Mouse (Mus musculus): Measurements from ENCODE around the gene Trib2. TPM values are rescaled to one million over a fixed set of nuclear protein-coding genes. Genes with fewer than 3 reads are reported as not detected.

The Trib2 gene
- polyA plus RNA-seq (2012; rRNA removed): 12.5 and 12.6 TPM in 2 replicates

DNA sequence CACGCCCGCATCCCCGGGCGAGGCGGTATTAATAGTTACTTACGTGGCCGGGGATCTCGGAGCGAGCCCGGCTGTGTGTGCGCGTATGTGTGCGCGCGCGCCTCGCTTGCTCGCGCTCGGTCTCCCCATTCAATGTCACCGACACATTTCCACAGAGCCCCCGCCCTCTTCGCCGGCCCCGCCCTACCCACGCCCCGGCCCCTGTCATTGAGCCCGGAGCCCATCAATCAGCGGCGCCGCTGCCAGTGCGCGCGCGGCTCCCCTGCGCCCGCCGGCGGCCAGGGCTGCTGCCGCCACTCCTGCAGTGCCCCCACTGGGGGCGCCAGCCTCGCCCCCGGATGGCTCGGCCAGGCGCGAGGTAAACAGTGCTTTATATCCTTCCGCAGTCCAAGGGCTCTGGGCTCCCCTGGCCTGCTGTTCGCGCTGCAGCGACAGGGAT is at the start of gene Trib2:
TSS of gene Trib2 (minus strand) at position 183 of the 439 bp plus-strand sequence.
- DNase-seq (ENCODE audit: low read depth): no peak

GRCm38 (mm10) chr12:15858005-15858404 is 41.3 kb upstream of the Trib2 start:
- no peak for DNase-seq (ENCODE audit: low read depth)

DNA sequence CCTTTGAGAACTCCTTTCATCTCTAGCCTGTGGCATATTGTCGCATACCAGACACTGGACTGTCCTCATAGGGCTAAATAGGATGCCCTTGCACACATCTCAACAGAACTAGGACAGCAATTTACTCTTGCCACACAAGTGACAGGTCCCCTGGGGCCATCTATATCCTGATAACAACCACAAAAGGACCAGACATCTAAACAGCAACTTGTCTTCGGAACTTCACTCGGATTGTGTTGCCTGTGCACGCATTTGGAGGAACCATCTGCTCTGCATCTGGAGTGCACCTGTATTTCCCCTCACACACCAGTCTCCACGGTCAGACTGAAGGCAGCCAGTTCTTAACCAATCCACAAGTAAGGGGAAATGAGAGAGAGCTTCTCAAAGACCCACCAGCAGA is 39.2 kb upstream of the Trib2 start:
- DNase-seq (ENCODE audit: low read depth): no peak

DNA sequence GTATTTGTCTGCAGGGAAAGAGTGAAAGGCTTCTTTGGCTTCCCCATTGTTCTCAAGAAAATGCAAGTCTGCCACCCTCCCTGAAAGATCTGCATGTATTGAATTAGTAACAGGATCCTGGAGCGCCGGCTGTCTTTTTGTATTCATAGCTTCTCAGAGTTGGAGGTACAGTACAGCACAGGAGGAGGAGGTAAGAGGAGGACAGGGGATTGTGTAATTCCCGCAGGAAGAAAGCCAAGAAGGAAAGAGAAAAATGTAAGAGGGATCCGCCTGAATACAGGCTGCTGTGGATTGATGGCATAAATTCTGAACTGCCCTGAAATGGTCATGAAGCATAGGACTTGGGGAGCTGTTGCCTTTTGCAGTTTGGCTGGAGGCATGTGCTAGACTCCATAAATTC is 36.1 kb upstream of the Trib2 start:
- DNase-seq (ENCODE audit: low read depth): peak; percentile 89

DNA sequence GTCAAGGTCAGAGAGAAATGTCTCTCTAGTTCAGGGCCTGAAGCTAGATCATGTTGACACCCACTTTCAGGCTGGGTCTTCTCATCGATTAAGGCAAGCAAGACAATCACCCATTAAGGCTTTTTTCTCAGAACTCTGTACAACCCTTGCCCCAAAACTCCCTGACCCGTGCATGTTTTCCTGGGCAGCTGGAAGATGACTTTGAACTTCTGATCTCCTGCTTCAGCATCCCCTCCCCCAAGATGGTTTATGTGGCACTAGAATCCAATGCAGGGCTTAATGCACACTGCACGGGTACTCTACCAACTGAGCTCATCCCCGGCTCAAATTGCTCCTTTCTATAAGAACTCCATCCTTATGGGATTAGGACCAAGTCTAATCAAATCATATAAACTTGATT is 35.3 kb upstream of the Trib2 start:
- no peak for DNase-seq (ENCODE audit: low read depth)

DNA sequence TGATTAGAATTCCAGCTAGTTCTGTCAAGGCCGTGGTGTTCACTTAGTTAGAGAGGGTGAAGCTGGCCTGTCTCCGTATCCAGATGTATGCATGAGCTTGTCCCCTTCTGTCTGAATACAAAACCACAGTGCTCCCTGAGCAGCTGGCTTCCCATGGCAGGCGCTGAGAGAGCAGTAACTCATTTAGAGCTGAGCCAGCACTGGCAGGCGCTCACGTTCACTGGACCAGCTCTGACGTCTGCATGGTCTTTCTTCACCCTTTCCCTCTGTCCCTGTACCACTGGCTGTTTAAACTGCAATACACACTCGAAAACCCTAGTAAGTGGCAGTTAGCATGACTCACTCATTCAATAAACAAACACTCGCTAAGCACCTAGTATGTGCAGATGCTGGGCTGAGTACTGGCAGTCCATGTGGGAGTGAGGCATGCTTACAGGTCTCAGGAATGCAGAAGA is 33.7 kb upstream of the Trib2 start:
- no peak for DNase-seq (ENCODE audit: low read depth)

DNA sequence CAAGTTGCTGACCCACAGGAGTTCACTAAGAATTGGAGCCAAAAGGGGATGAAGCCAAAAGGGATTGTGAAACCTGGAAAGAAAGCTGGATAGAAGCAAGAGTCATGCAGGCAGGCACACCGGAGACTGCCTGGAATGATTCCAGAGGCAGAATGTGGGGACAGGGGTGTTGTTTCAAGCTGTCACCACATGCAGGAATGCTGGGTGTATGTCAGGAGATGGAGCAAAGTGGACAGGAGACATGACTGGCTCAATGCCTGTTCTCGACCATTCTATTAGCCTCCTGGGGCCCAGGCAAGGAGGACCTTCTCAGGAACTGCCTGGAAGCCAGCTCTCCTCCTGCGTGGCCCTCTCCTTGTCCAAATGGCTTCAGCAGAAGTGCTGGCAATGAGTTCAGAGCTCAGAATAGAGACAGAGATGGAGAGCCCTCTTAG is 33.2 kb upstream of the Trib2 start:
- peak; percentile 99 for DNase-seq (ENCODE audit: low read depth)

DNA sequence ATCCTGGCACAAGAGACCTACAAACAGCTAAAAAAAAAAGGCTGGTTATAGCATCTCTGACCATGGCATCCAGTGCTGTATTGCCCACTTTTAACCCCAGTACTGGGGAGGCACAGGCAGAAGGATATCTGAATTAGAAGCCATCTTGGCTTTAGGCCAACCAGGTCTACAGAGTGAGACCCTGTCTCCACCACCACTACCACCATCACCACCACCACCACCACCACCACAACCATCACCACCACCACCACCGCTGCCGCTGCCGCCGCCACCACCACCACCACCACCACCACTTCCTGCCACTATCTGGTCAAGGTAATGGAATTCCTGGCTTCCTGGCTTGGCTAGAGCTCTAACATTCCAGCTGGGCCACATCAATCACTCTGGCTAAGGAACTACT is 31.7 kb upstream of the Trib2 start:
- no peak for DNase-seq (ENCODE audit: low read depth)

- DNase-seq (ENCODE audit: low read depth): no peak
Measured at GRCm38 (mm10) chr12:15844701-15845100, 28.0 kb upstream of the Trib2 start.

DNA sequence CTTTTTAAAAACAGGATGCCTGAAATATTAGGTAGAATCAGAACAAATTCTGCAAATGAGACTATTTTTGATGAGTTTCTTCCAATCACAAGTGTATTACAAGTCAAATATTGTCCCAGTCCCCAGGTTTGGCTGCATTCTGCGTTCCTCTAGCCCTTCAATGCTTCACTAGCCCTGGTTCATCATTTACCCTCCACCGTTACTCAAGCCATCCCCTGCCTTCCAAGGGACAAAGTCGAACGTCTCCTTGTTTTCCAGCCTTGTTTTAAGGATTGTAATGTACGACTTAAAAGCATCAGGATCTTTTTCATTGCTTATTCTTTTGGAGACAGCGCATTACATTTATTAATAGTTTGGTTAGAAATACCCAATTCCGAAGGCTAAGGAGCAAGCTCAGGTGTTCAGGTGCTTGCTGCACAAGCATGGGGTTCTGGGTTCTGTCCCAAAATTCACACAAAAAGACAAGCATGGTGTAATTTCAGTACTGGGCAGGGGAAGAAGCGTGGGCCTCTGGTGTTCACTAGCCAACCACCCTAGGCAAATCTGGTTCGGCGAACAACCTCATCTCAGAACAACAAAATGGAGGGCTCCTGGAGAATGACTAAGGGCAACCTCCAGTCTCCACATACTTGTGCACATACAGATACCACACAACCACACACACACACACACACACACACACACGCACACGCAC is 24.3 kb upstream of the Trib2 start:
- no peak for DNase-seq (ENCODE audit: low read depth)

GRCm38 (mm10) chr12:15838201-15838600 is 21.5 kb upstream of the Trib2 start:
- no peak for DNase-seq (ENCODE audit: low read depth)

- no peak for DNase-seq (ENCODE audit: low read depth)
Measured at GRCm38 (mm10) chr12:15837566-15837965, 20.8 kb upstream of the Trib2 start.

DNA sequence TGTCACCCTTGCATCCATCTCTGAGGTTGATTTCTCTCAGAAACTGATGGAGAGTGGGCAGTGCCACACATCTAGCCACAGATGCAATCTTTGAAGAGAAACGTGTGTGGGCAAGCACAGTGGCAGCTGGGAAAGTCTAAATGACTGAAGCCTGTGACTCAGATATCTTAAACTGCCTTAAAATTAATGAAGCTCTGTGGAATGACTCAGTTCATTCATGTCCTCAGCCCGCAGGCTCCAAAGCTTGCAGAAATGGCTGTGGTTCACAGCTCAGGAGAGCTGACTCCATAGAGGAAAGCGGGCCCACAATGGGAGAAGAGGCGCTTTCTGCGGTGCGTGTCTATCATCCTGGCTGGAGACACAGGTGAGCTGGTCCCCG is 15.9 kb upstream of the Trib2 start:
- no peak for DNase-seq (ENCODE audit: low read depth)

GRCm38 (mm10) chr12:15831941-15832673 is 15.4 kb upstream of the Trib2 start:
- DNase-seq (ENCODE audit: low read depth): no peak

- DNase-seq (ENCODE audit: low read depth): no peak
Measured at GRCm38 (mm10) chr12:15830750-15831149, 14.0 kb upstream of the Trib2 start.

GRCm38 (mm10) chr12:15828815-15829398 is 12.2 kb upstream of the Trib2 start:
- DNase-seq (ENCODE audit: low read depth): no peak

- DNase-seq (ENCODE audit: low read depth): no peak
Measured at GRCm38 (mm10) chr12:15821019-15821418, 4.3 kb upstream of the Trib2 start.

- no peak for DNase-seq (ENCODE audit: low read depth)
Measured at GRCm38 (mm10) chr12:15817365-15817764, 643 bp upstream of the Trib2 start.

DNA sequence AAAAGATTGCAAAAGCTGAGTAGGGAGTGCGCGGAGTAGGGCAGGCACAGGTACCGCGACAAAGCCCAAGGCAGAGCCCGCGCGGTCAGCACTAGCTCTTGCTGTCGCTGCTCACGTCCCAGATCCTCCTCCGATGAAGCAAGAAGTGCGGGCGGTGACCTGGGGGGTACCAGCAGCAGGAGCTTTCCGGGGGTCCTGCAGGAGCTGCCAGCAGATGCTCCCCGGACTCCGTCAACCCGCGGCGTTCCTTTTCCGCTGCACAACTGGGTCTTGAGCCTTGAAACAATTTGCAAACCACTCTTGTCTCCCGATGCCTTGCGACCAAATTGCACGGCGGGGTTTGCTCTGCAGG is 492 bp downstream of the Trib2 start:
- no peak for DNase-seq (ENCODE audit: low read depth)

- DNase-seq (ENCODE audit: low read depth): no peak
Measured at GRCm38 (mm10) chr12:15815576-15816253, 1.0 kb downstream of the Trib2 start.

DNA sequence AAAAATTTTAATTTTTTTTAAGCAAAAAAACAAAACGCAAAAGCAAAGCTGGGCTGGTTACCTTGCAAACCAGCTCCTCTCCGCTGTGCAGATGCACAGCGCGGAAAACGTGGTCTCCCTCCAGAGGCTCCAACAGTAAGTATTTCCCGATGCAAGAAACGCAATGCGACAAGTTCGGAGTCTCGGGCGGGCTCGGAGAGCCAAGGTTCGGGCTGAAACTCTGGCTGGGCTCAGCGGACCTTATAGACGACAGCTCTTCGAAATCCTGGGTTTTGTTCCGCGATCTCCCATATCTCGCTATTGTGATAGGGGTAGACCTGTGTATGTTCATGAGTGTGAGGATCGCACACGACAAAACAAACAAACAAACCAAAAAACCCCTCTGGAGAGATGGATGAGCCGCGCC is 1.5 kb downstream of the Trib2 start:
- no peak for DNase-seq (ENCODE audit: low read depth)
